Mouse (Mus musculus) liver, embryonic 14.5 days (tissue): ENCODE results near the gene Arid1a. TPM values are rescaled to one million over a fixed set of nuclear protein-coding genes. Genes with fewer than 3 reads are reported as not detected.

Experiments used
- ATAC-seq: fragments of 200-750 bp; cut with Nextera tagmentation; 2 replicates; pipeline ENCODE4 v1.8.0; 2017; ENCODE audit warnings: moderate number of reproducible peaks, mild to moderate bottlenecking, moderate library complexity; ENCODE audit not compliant: insufficient read depth
- DNase-seq, 3 experiments: peaks; one replicate each; pipeline ENCODE4 v3.0.0-alpha.2; 2012 to 2013; ENCODE audit warnings: low read depth in 3 of 3, low spot score in 3 of 3
- H3K27ac ChIP-seq: fragments of 300-500 bp; sonication (generic); 2 replicates; pipeline ENCODE4 v1.5.1; 2014; ENCODE audit warnings: moderate library complexity, mild to moderate bottlenecking, control low read depth, inconsistent platforms
- H3K27me3 ChIP-seq: fragments of 300-500 bp; sonication (generic); 2 replicates; pipeline ENCODE4 v1.6.1; 2014; ENCODE audit warnings: mild to moderate bottlenecking, low read length, moderate library complexity; ENCODE audit not compliant: control insufficient read depth, insufficient read depth
- H3K36me3 ChIP-seq: fragments of 300-500 bp; sonication (generic); replicated peaks from 2 replicates; pipeline ENCODE4 v1.6.1; 2014; ENCODE audit warnings: low read depth; ENCODE audit not compliant: control insufficient read depth, insufficient read depth
- H3K4me1 ChIP-seq, 2 experiments: fragments of 200-500 bp in 1 of 2; fragments of 300-500 bp in 1 of 2; sonication (generic) in 1 of 2; replicated peaks; 2 replicates each; pipeline ENCODE4 v1.6.1; 2012 to 2014; ENCODE audit warnings: antibody characterized with exemption in 1 of 2, inconsistent platforms in 1 of 2, low read length in 1 of 2; ENCODE audit not compliant: control insufficient read depth in 2 of 2, insufficient read depth in 2 of 2
- H3K4me2 ChIP-seq: fragments of 300-500 bp; sonication (generic); 2 replicates; pipeline ENCODE4 v1.6.1; 2014; ENCODE audit warnings: low read depth, mild to moderate bottlenecking, control low read depth, moderate library complexity
- H3K4me3 ChIP-seq, 2 experiments: fragments of 200-500 bp in 1 of 2; fragments of 300-500 bp in 1 of 2; sonication (generic) in 1 of 2; 2 replicates each; pipeline ENCODE4 v1.5.1; 2012 to 2014; ENCODE audit warnings: low read depth in 2 of 2, low read length in 2 of 2, mild to moderate bottlenecking in 2 of 2, control low read depth in 1 of 2, inconsistent platforms in 1 of 2, moderate library complexity in 1 of 2; ENCODE audit not compliant: insufficient read depth in 1 of 2
- H3K9ac ChIP-seq: fragments of 300-500 bp; sonication (generic); replicated peaks from 2 replicates; pipeline ENCODE4 v1.6.1; 2014; ENCODE audit warnings: mild to moderate bottlenecking, control low read depth, moderate library complexity
- H3K9me3 ChIP-seq: fragments of 300-500 bp; sonication (generic); 2 replicates; pipeline ENCODE4 v1.6.1; 2016; ENCODE audit warnings: low read length, mixed read lengths; ENCODE audit not compliant: control insufficient read depth
- CTCF ChIP-seq: IDR thresholded peaks from 2 replicates; pipeline ENCODE4 v1.5.1; 2016; ENCODE audit warnings: antibody characterized with exemption, low read depth, control low read depth
- EP300 ChIP-seq: IDR thresholded peaks from 2 replicates; pipeline ENCODE4 v1.6.1; 2016; ENCODE audit warnings: antibody characterized with exemption, low read depth
- WGBS: fragments of 180-500 bp; shearing (Covaris S2); extraction: QIAGEN DNeasy Blood & Tissue Kit; methylation state at CpG from one replicate; pipeline ENCODE4 v1.1.7; 2014; ENCODE audit not compliant: insufficient replicate concordance; 5-methylcytosine and 5-hydroxymethylcytosine counted together
- polyA plus RNA-seq, 2 experiments: library from polyadenylated mRNA; depleted of rRNA in 1 of 2; stranded (reverse) in 1 of 2; unstranded in 1 of 2; fragments of >200 nt; fragmentation: Nextera tagmentation in 1 of 2; extraction: Ambion mirVana in 1 of 2; gene quantifications; 2 replicates each; pipeline versions ENCODE4 v1.2.1 to v1.2.3; 2012 to 2014

Gene Arid1a
- polyA plus RNA-seq, 2 experiments = 7.4 to 11.9 TPM

GRCm38 (mm10) chr4:133634043-133634410, 122.5 kb downstream of the Arid1a start:
- no peak for DNase-seq
- Histone ChIP-seq H3K4me3 (no peak overlapping the region), H3K9ac (no peak overlapping the region), H3K36me3 (no peaks in the 10 kb centered on the region), H3K27ac (no peak overlapping the region), H3K4me1 (peaks cover 7 to 16% of the 10 kb centered on the region in 2 experiments), H3K9me3 (no peaks in the 10 kb centered on the region), H3K4me2 (peak overlapping the region; percentile 95), H3K27me3 (no peaks in the 10 kb centered on the region)
- 63% methylated on average over 5 of the region's 5 CpGs for WGBS
- no peak for ATAC-seq
- TF ChIP-seq CTCF (no peak), EP300 (no peak)

GRCm38 (mm10) chr4:133633332-133634042, 123.1 kb downstream of the Arid1a start:
- peak overlapping the region; percentile 95 for H3K4me2 ChIP-seq
- H3K27ac ChIP-seq = no peak overlapping the region
- H3K36me3 ChIP-seq = no peaks in the 10 kb centered on the region
- DNase-seq (peak; percentile 49 to 62 (median 55)), ATAC-seq (peak; percentile 82)
- peak overlapping the region; percentile 79 for H3K9ac ChIP-seq
- H3K9me3 ChIP-seq = no peaks in the 10 kb centered on the region
- peak overlapping the region; percentile 69 to 87 for H3K4me3 ChIP-seq
- 9% methylated on average over 36 of the region's 47 CpGs for WGBS
- peaks cover 7 to 16% of the 10 kb centered on the region in 2 experiments for H3K4me1 ChIP-seq
- no peaks in the 10 kb centered on the region for H3K27me3 ChIP-seq
- TF ChIP-seq EP300 (no peak), CTCF (peak; percentile 79)

DNA sequence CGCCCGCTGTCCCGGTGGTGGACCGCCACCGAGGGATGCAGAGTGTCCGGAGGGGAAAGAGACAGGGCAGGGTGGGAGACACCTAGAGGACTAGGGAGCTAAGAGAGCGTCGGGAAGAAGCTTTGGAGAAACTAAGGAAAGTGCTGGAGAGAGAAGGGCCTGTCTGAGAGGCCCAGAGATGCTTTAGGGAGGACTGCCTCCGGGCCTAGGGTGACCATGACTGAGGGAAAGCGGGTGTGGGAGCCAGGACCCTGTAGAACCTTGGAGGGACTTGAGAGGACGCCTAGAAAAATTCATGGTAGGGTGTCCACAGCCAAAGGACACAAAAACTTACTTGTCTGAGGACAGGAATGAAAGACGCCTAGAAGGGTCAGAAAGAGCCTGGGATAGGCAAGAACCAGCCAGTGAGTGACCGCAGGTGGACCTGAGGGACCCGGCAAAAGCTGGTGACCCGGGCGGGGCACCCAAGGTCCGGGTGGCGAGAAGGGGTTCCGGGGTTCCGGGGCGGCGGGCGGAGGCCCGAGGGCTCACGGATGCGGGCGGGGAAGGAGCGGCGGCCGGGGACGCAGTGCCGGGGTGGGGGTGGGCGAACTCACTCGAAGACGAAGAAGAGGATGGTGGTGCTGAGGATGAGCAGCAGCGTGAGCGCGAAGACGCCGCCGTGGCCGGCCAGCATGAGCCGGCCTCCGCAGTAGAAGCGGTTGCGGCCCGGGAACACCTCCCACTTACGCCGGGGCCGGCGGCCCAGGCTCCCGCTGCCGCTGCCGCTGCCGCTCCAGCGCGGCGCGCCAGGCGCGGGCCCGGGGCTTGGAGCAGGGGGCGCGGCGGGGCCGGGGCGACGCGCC, 123.9 kb downstream of the Arid1a start:
- no peak for DNase-seq

DNA sequence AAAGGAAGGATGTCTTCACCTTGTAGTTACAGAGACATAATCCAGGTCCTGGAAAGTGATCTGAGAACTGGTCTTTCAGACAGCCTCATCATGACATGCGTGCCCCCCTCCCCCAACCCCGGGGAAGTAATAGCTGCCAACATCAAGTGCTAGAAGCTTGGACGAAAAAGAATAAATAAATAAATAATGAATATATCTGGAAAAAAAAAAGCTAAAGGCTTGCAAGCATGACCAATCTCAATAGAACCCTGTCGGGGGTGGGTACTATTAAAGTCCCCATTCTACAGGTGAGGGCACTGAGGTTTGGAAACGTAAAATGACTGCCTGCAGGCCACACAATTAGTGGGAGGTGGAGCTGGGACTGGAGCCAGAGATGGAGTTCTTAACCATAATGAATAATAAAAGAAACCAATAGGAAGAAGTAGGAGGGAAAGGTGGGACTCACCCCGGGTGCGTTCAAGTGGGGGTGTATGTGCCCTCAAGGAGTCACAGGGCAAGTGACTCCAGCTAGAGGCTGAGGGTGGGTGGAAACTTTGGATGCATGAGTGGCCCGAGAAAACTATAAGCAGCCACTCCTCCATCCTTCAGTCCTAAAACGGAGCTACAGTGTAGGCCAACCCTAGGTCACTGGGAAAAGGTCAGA, 124.7 kb downstream of the Arid1a start:
- DNase-seq = no peak
- peak overlapping the region; percentile 69 to 87 for H3K4me3 ChIP-seq
- no peak overlapping the region for H3K27ac ChIP-seq
- H3K36me3 ChIP-seq = no peaks in the 10 kb centered on the region
- no peak overlapping the region for H3K9ac ChIP-seq
- peak overlapping the region; percentile 95 for H3K4me2 ChIP-seq
- no peaks in the 10 kb centered on the region for H3K27me3 ChIP-seq
- 50% methylated on average over 9 of the region's 9 CpGs for WGBS
- peaks cover 7 to 16% of the 10 kb centered on the region in 2 experiments for H3K4me1 ChIP-seq
- no peak for ATAC-seq
- H3K9me3 ChIP-seq = no peaks in the 10 kb centered on the region
- TF ChIP-seq CTCF = no peak
- no peak for TF ChIP-seq EP300

More for the DNA sequence above, 123.9 kb downstream of the Arid1a start:
- Histone ChIP-seq H3K9me3 (no peaks in the 10 kb centered on the region), H3K4me3 (peak overlapping the region; percentile 69 to 87), H3K4me1 (peaks cover 7 to 16% of the 10 kb centered on the region in 2 experiments), H3K27me3 (no peaks in the 10 kb centered on the region), H3K9ac (peak overlapping the region; percentile 79), H3K36me3 (no peaks in the 10 kb centered on the region), H3K4me2 (peak overlapping the region; percentile 95), H3K27ac (no peak overlapping the region)
- ATAC-seq = peak; percentile 76
- no peak for TF ChIP-seq CTCF
- no peak for TF ChIP-seq EP300
- 3% methylated on average over 60 of the region's 69 CpGs for WGBS
